Mouse (Mus musculus): ENCODE data around the gene Mical3. TPM values are rescaled to one million over a fixed set of nuclear protein-coding genes. Genes with fewer than 3 reads are reported as not detected.
A peak's percentile ranks its signal among the peaks of the same experiment; 100 is the strongest.

Mical3 gene
- polyA plus RNA-seq, 1 experiment from 2014 or later, result 20.0 TPM

- Histone ChIP-seq H3K36me3 (ENCODE audit: control insufficient read depth, insufficient read depth, low read length) (peaks cover 59% of the 10 kb centered on the region; the same call in 1 of the 2 replicates), H3K4me1 (ENCODE audit: control insufficient read depth, insufficient read depth, low read length) (no peaks in the 10 kb centered on the region), H3K27me3 (ENCODE audit: control insufficient read depth, insufficient read depth, low read length) (no peaks in the 10 kb centered on the region), H3K4me3 (ENCODE audit: low read length) (no peak overlapping the region), H3K9ac (ENCODE audit: low read depth, low read length) (no peak overlapping the region), H3K9me3 (ENCODE audit: control insufficient read depth, low read length) (no peaks in the 10 kb centered on the region), H3K4me2 (replicated peaks; ENCODE audit: low read depth, low read length) (no peak overlapping the region), H3K27ac (ENCODE audit: low read depth, low read length) (no peak overlapping the region)
- WGBS, result 57% methylated on average over 3 of the region's 3 CpGs
- ATAC-seq (ENCODE audit: low FRiP score, low TSS enrichment), result no peak
These were observed 94.9 kb downstream of the Mical3 start for GRCm38 (mm10) chr6:121035929-121036328.

GRCm38 (mm10) chr6:121035268-121035667, 95.5 kb downstream of the Mical3 start:
- Histone ChIP-seq H3K4me2 (replicated peaks; ENCODE audit: low read depth, low read length) (no peak overlapping the region), H3K9me3 (ENCODE audit: control insufficient read depth, low read length) (no peaks in the 10 kb centered on the region), H3K9ac (ENCODE audit: low read depth, low read length) (no peak overlapping the region), H3K4me1 (ENCODE audit: control insufficient read depth, insufficient read depth, low read length) (no peaks in the 10 kb centered on the region), H3K27ac (ENCODE audit: low read depth, low read length) (0 out of 2 replicates have a peak overlapping the region, but pooled peaks have one; percentile 6), H3K27me3 (ENCODE audit: control insufficient read depth, insufficient read depth, low read length) (no peaks in the 10 kb centered on the region), H3K4me3 (ENCODE audit: low read length) (no peak overlapping the region), H3K36me3 (ENCODE audit: control insufficient read depth, insufficient read depth, low read length) (peaks cover 54% of the 10 kb centered on the region; the same call in 1 of the 2 replicates)
- no peak for ATAC-seq (ENCODE audit: low FRiP score, low TSS enrichment)
- 86% methylated on average over 12 of the region's 12 CpGs for WGBS

GRCm38 (mm10) chr6:121033250-121033649, 97.5 kb downstream of the Mical3 start:
- Histone ChIP-seq H3K9ac (ENCODE audit: low read depth, low read length) (no peak overlapping the region), H3K36me3 (ENCODE audit: control insufficient read depth, insufficient read depth, low read length) (peaks cover 66% of the 10 kb centered on the region; the same call in 1 of the 2 replicates), H3K4me1 (ENCODE audit: control insufficient read depth, insufficient read depth, low read length) (no peaks in the 10 kb centered on the region), H3K27ac (ENCODE audit: low read depth, low read length) (no peak overlapping the region), H3K27me3 (ENCODE audit: control insufficient read depth, insufficient read depth, low read length) (no peaks in the 10 kb centered on the region), H3K4me2 (replicated peaks; ENCODE audit: low read depth, low read length) (no peak overlapping the region), H3K9me3 (ENCODE audit: control insufficient read depth, low read length) (no peaks in the 10 kb centered on the region), H3K4me3 (ENCODE audit: low read length) (no peak overlapping the region)
- 96% methylated on average over 3 of the region's 3 CpGs for WGBS
- ATAC-seq (ENCODE audit: low FRiP score, low TSS enrichment), result no peak

GRCm38 (mm10) chr6:121031370-121031769, 99.4 kb downstream of the Mical3 start:
- Histone ChIP-seq H3K4me3 (ENCODE audit: low read length) (no peak overlapping the region), H3K36me3 (ENCODE audit: control insufficient read depth, insufficient read depth, low read length) (peaks cover 60% of the 10 kb centered on the region; the same call in 1 of the 2 replicates)

DNA sequence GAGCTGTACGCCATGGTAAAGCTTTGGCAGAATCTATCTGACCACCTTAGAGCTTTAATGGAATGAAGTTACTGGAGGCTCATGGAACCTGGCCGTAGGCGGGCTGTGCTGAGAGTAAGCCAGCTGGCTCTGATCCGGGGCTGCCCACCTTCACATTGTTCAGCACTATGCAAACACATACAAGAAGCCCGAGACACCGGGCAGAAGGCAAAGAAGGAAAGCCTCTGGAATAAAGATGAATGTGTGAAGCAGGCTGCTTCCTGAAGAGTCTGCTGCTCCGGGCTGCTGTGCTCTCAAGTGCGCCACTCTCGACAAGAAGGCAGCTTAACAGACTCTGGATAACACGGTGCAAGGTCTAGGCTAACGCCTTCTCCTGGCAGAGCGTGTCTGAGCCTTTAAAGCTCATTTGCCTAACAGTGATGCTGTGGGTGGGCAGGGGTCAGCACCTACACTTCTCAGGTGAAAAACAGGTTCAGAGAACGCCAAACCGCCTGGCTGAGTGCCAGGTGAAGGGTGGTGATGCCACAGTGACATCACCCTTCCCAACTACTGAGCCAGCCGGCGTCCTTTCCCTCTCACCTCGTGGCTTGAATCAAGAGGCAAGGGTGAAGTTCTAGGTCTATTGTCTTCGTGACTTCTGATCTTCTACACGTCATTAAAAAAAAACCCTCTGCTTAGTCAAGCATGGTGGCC, 100.8 kb downstream of the Mical3 start:
- no peaks in the 10 kb centered on the region for H3K9me3 ChIP-seq (ENCODE audit: control insufficient read depth, low read length)
- H3K4me3 ChIP-seq (ENCODE audit: low read length), result no peak overlapping the region
- H3K4me1 ChIP-seq (ENCODE audit: control insufficient read depth, insufficient read depth, low read length), result no peaks in the 10 kb centered on the region
- no peak for ATAC-seq (ENCODE audit: low FRiP score, low TSS enrichment)
- peaks cover 55% of the 10 kb centered on the region; the same call in 1 of the 2 replicates for H3K36me3 ChIP-seq (ENCODE audit: control insufficient read depth, insufficient read depth, low read length)
- WGBS, result 86% methylated on average over 19 of the region's 19 CpGs
- H3K4me2 ChIP-seq (replicated peaks; ENCODE audit: low read depth, low read length), result no peak overlapping the region
- H3K27ac ChIP-seq (ENCODE audit: low read depth, low read length), result no peak overlapping the region
- no peak overlapping the region for H3K9ac ChIP-seq (ENCODE audit: low read depth, low read length)
- no peaks in the 10 kb centered on the region for H3K27me3 ChIP-seq (ENCODE audit: control insufficient read depth, insufficient read depth, low read length)

More at GRCm38 (mm10) chr6:121031370-121031769, 99.4 kb downstream of the Mical3 start:
- no peaks in the 10 kb centered on the region for H3K9me3 ChIP-seq (ENCODE audit: control insufficient read depth, low read length)
- no peak for ATAC-seq (ENCODE audit: low FRiP score, low TSS enrichment)
- H3K27me3 ChIP-seq (ENCODE audit: control insufficient read depth, insufficient read depth, low read length), result no peaks in the 10 kb centered on the region
- H3K4me2 ChIP-seq (replicated peaks; ENCODE audit: low read depth, low read length), result no peak overlapping the region
- no peak overlapping the region for H3K9ac ChIP-seq (ENCODE audit: low read depth, low read length)
- no peak overlapping the region for H3K27ac ChIP-seq (ENCODE audit: low read depth, low read length)
- WGBS, result 89% methylated on average over 7 of the region's 7 CpGs
- no peaks in the 10 kb centered on the region for H3K4me1 ChIP-seq (ENCODE audit: control insufficient read depth, insufficient read depth, low read length)

- ATAC-seq (ENCODE audit: low FRiP score, low TSS enrichment), result no peak
- peaks cover 48% of the 10 kb centered on the region; the same call in 1 of the 2 replicates for H3K36me3 ChIP-seq (ENCODE audit: control insufficient read depth, insufficient read depth, low read length)
- 93% methylated on average over 8 of the region's 8 CpGs for WGBS
- no peaks in the 10 kb centered on the region for H3K9me3 ChIP-seq (ENCODE audit: control insufficient read depth, low read length)
- H3K27me3 ChIP-seq (ENCODE audit: control insufficient read depth, insufficient read depth, low read length), result no peaks in the 10 kb centered on the region
- H3K4me2 ChIP-seq (replicated peaks; ENCODE audit: low read depth, low read length), result no peak overlapping the region
- H3K27ac ChIP-seq (ENCODE audit: low read depth, low read length), result no peak overlapping the region
- H3K4me3 ChIP-seq (ENCODE audit: low read length), result no peak overlapping the region
- no peaks in the 10 kb centered on the region for H3K4me1 ChIP-seq (ENCODE audit: control insufficient read depth, insufficient read depth, low read length)
- no peak overlapping the region for H3K9ac ChIP-seq (ENCODE audit: low read depth, low read length)
These were observed 102.3 kb downstream of the Mical3 start for GRCm38 (mm10) chr6:121028514-121028913.

DNA sequence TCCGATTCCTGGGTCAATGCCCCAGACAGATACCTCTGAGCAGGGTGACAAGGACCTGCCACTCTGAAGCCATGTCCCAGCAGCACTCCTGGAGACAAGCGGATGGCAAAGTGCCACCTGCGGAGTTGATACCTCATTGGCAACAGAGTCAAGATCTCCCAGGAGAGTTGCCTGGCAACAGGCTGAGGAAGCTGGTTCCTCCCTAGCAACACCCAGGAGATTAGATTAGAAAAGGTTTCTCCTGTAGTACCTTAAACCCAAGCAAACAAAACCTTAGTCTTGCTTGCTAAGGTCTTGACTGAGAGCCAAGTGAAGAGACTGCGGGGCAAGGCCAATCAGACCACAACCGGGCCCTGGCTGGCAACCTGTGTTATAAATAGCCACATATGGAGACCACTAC, 103.5 kb downstream of the Mical3 start:
- Histone ChIP-seq H3K4me2 (replicated peaks; ENCODE audit: low read depth, low read length) (no peak overlapping the region), H3K4me1 (ENCODE audit: control insufficient read depth, insufficient read depth, low read length) (no peaks in the 10 kb centered on the region), H3K27ac (ENCODE audit: low read depth, low read length) (no peak overlapping the region), H3K27me3 (ENCODE audit: control insufficient read depth, insufficient read depth, low read length) (no peaks in the 10 kb centered on the region), H3K9ac (ENCODE audit: low read depth, low read length) (no peak overlapping the region), H3K36me3 (ENCODE audit: control insufficient read depth, insufficient read depth, low read length) (peaks cover 44% of the 10 kb centered on the region), H3K4me3 (ENCODE audit: low read length) (no peak overlapping the region), H3K9me3 (ENCODE audit: control insufficient read depth, low read length) (no peaks in the 10 kb centered on the region)
- no peak for ATAC-seq (ENCODE audit: low FRiP score, low TSS enrichment)
- 80% methylated on average over 5 of the region's 5 CpGs for WGBS

GRCm38 (mm10) chr6:121026866-121027265, 103.9 kb downstream of the Mical3 start:
- H3K9me3 ChIP-seq (ENCODE audit: control insufficient read depth, low read length), result no peaks in the 10 kb centered on the region
- no peak overlapping the region for H3K4me3 ChIP-seq (ENCODE audit: low read length)
- peaks cover 44% of the 10 kb centered on the region for H3K36me3 ChIP-seq (ENCODE audit: control insufficient read depth, insufficient read depth, low read length)
- no peak overlapping the region for H3K27ac ChIP-seq (ENCODE audit: low read depth, low read length)
- 72% methylated on average over 7 of the region's 7 CpGs for WGBS
- no peak for ATAC-seq (ENCODE audit: low FRiP score, low TSS enrichment)
- no peaks in the 10 kb centered on the region for H3K4me1 ChIP-seq (ENCODE audit: control insufficient read depth, insufficient read depth, low read length)
- H3K27me3 ChIP-seq (ENCODE audit: control insufficient read depth, insufficient read depth, low read length), result no peaks in the 10 kb centered on the region
- H3K4me2 ChIP-seq (replicated peaks; ENCODE audit: low read depth, low read length), result no peak overlapping the region
- H3K9ac ChIP-seq (ENCODE audit: low read depth, low read length), result no peak overlapping the region

DNA sequence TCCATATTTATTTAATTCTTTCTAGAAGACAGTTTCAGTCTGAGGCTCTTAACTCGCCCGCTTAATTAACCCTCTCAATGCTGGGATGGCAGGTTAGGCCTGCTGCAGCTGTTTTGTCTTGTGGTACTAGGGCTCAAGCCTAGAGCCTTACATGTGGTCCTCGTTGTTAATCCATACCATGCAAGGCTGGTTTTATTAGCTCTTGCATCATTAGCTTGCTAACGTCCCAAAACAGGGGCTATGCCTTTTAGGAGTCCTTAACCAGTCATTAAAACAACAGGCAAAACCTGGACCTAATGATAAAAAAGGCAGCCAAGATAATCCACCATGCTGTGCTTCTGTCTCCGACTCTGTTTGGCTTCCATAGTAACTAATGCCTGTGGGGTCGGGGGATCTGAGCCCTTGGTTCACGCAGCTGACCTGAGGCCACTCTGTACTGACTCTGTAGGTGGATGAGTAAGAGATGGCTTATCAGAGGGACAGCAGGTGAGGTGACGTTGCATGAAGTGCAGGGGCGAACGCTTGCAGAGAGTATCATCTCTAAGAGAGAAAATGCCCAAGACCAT, 104.7 kb downstream of the Mical3 start:
- no peak overlapping the region for H3K27ac ChIP-seq (ENCODE audit: low read depth, low read length)
- no peak overlapping the region for H3K4me2 ChIP-seq (replicated peaks; ENCODE audit: low read depth, low read length)
- peak; percentile 41; the same call in 1 of the 2 replicates for ATAC-seq (ENCODE audit: low FRiP score, low TSS enrichment)
- peaks cover 48% of the 10 kb centered on the region for H3K36me3 ChIP-seq (ENCODE audit: control insufficient read depth, insufficient read depth, low read length)
- no peaks in the 10 kb centered on the region for H3K4me1 ChIP-seq (ENCODE audit: control insufficient read depth, insufficient read depth, low read length)
- H3K27me3 ChIP-seq (ENCODE audit: control insufficient read depth, insufficient read depth, low read length), result no peaks in the 10 kb centered on the region
- WGBS, result 37% methylated on average over 10 of the region's 10 CpGs
- no peaks in the 10 kb centered on the region for H3K9me3 ChIP-seq (ENCODE audit: control insufficient read depth, low read length)
- H3K9ac ChIP-seq (ENCODE audit: low read depth, low read length), result no peak overlapping the region
- H3K4me3 ChIP-seq (ENCODE audit: low read length), result no peak overlapping the region
